Mouse (Mus musculus) neural tube, embryonic 11.5 days (tissue): ENCODE data around the gene Osbpl7. TPM values are rescaled to one million over a fixed set of nuclear protein-coding genes. Genes with fewer than 3 reads are reported as not detected.

ENCODE experiments used
- ATAC-seq: fragments of 200-750 bp; cut with Nextera tagmentation; 2 replicates; pipeline ENCODE4 v1.8.0; 2017; ENCODE audit warnings: moderate number of reproducible peaks, mild to moderate bottlenecking, moderate TSS enrichment, moderate library complexity; ENCODE audit not compliant: insufficient read depth, low FRiP score, low TSS enrichment
- DNase-seq: peaks from one replicate; pipeline ENCODE4 v3.0.0-alpha.2; 2015; ENCODE audit warnings: low spot score
- H3K27ac ChIP-seq: fragments of 300-500 bp; sonication (generic); 2 replicates; pipeline ENCODE4 v1.5.1; 2014; ENCODE audit warnings: low read depth, mild to moderate bottlenecking, low read length
- H3K27me3 ChIP-seq: fragments of 300-500 bp; sonication (generic); 2 replicates; pipeline ENCODE4 v1.6.1; 2014; ENCODE audit warnings: mild to moderate bottlenecking, low read length, mixed read lengths; ENCODE audit not compliant: control insufficient read depth, insufficient read depth
- H3K36me3 ChIP-seq: fragments of 300-500 bp; sonication (generic); 2 replicates; pipeline ENCODE4 v1.6.1; 2014; ENCODE audit warnings: mild to moderate bottlenecking, low read length, moderate library complexity, mixed read lengths; ENCODE audit not compliant: control insufficient read depth, insufficient read depth
- H3K4me1 ChIP-seq: fragments of 300-500 bp; sonication (generic); 2 replicates; pipeline ENCODE4 v1.6.1; 2014; ENCODE audit warnings: low read length, mixed read lengths; ENCODE audit not compliant: control insufficient read depth, insufficient read depth
- H3K4me2 ChIP-seq: fragments of 300-500 bp; sonication (generic); 2 replicates; pipeline ENCODE4 v1.6.1; 2014; ENCODE audit warnings: low read depth, mild to moderate bottlenecking, moderate library complexity
- H3K4me3 ChIP-seq: fragments of 300-500 bp; sonication (generic); 2 replicates; pipeline ENCODE4 v1.5.1; 2014; ENCODE audit warnings: low read depth, low read length
- H3K9ac ChIP-seq: fragments of 300-500 bp; sonication (generic); 2 replicates; pipeline ENCODE4 v1.6.1; 2014; ENCODE audit warnings: mild to moderate bottlenecking, low read length
- H3K9me3 ChIP-seq: fragments of 300-500 bp; sonication (generic); 2 replicates; pipeline ENCODE4 v1.6.1; 2016; ENCODE audit warnings: low read length; ENCODE audit not compliant: control insufficient read depth
- WGBS: fragments of 180-500 bp; shearing (Covaris S2); extraction: QIAGEN DNeasy Blood & Tissue Kit; methylation state at CpG from one replicate; pipeline ENCODE4 v1.1.7; 2014; 5-methylcytosine and 5-hydroxymethylcytosine counted together
- polyA plus RNA-seq: library from polyadenylated mRNA; unstranded; fragments of >200 nt; fragmentation: Nextera tagmentation; extraction: Ambion mirVana; gene quantifications from 2 replicates; pipeline ENCODE4 v1.2.1, GENCODE M21; 2014

The Osbpl7 gene
- polyA plus RNA-seq, 1 experiment from 2014 or later, result 5.3 TPM

GRCm38 (mm10) chr11:97069333-97069732 is 18.9 kb downstream of the Osbpl7 start:
- Histone ChIP-seq H3K9me3 (no peaks in the 10 kb centered on the region), H3K36me3 (no peaks in the 10 kb centered on the region; the same call in 1 of the 2 replicates), H3K4me3 (no peak overlapping the region), H3K4me1 (no peaks in the 10 kb centered on the region), H3K4me2 (no peak overlapping the region), H3K9ac (no peak overlapping the region), H3K27me3 (no peaks in the 10 kb centered on the region), H3K27ac (no peak overlapping the region)
- WGBS, result 70% methylated on average over 1 of the region's 1 CpGs
- ATAC-seq (no peak), DNase-seq (no peak)

DNA sequence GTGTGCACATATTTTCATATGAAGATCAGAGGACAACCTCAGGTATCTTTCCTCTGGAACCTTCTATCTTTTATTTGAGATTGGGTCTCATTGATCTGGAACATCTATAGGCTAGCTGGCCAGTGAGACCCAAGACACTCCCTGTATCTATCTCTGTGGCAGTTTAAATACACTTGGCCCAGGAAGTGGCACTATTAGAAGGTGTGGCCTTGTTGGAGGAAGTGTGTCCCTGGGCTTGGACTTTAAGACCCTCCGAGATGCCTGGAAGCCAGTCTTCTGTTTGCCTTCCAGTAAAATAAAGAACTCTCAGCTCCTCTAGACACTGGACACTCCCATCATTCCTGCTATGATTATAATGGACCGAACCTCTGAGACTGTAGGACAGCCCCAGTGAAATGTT is 19.3 kb downstream of the Osbpl7 start:
- H3K27me3 ChIP-seq, result no peaks in the 10 kb centered on the region
- H3K4me2 ChIP-seq, result no peak overlapping the region
- H3K9ac ChIP-seq, result no peak overlapping the region
- no peaks in the 10 kb centered on the region; the same call in 1 of the 2 replicates for H3K36me3 ChIP-seq
- H3K4me3 ChIP-seq, result no peak overlapping the region
- no peak for DNase-seq
- H3K27ac ChIP-seq, result no peak overlapping the region
- H3K9me3 ChIP-seq, result no peaks in the 10 kb centered on the region
- no peak for ATAC-seq
- WGBS, result 81% methylated on average over 2 of the region's 2 CpGs
- H3K4me1 ChIP-seq, result no peaks in the 10 kb centered on the region

- Histone ChIP-seq H3K36me3 (no peaks in the 10 kb centered on the region; the same call in 1 of the 2 replicates), H3K9ac (no peak overlapping the region), H3K27me3 (no peaks in the 10 kb centered on the region), H3K4me2 (no peak overlapping the region), H3K4me3 (no peak overlapping the region), H3K27ac (no peak overlapping the region), H3K9me3 (no peaks in the 10 kb centered on the region), H3K4me1 (no peaks in the 10 kb centered on the region)
- ATAC-seq (no peak), DNase-seq (no peak)
- WGBS, result 75% methylated on average over 1 of the region's 1 CpGs
Observed at GRCm38 (mm10) chr11:97071129-97071528, 20.7 kb downstream of the Osbpl7 start.

DNA sequence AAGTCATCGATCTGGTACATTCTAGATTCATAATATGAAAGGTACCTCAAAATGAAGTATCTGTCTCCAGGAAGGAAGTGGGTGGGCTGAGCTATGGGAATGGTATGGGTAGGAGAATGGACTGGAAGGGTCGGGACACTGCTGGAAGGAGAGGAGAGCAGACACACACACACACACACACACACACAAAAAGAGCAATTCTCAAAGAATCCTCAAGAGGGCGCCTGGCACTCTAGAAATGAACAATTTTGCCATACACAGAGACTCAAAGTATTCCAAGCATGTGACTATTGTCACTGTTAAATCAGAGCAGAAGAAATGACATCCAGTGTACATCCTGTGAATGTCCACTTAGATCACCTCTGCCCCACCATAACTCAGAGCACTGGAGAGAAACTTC is 22.1 kb downstream of the Osbpl7 start:
- Histone ChIP-seq H3K4me1 (no peaks in the 10 kb centered on the region), H3K36me3 (no peaks in the 10 kb centered on the region; the same call in 1 of the 2 replicates), H3K27me3 (no peaks in the 10 kb centered on the region), H3K27ac (no peak overlapping the region), H3K4me2 (no peak overlapping the region), H3K9me3 (no peaks in the 10 kb centered on the region), H3K9ac (no peak overlapping the region), H3K4me3 (no peak overlapping the region)
- no peak for ATAC-seq
- DNase-seq, result peak; percentile 49
- 33% methylated on average over 3 of the region's 3 CpGs for WGBS

DNA sequence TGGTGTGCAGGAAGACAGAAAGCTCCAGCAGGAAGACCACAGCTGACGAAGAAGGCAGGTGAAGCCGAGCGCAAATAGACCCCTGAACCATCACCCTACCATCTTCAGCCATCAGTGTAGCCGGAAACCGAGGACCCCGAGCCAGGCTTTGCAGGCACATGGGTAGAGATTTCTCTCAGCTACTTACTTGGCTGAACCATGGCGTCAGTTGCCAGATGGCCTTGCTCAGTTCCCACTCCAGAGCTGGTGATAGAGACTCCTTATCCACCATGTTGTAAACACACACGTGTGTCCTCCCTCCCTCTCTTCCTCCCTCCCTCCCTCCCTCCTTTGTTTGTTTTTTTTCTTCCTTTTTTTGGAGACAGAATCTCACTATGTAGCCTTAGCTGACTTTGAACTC is 23.8 kb downstream of the Osbpl7 start:
- Histone ChIP-seq H3K27ac (no peak overlapping the region), H3K9ac (no peak overlapping the region), H3K4me2 (no peak overlapping the region), H3K27me3 (no peaks in the 10 kb centered on the region), H3K4me1 (no peaks in the 10 kb centered on the region), H3K4me3 (no peak overlapping the region), H3K36me3 (no peaks in the 10 kb centered on the region), H3K9me3 (no peaks in the 10 kb centered on the region)
- DNase-seq, result no peak
- WGBS, result 69% methylated on average over 8 of the region's 8 CpGs
- no peak for ATAC-seq

DNA sequence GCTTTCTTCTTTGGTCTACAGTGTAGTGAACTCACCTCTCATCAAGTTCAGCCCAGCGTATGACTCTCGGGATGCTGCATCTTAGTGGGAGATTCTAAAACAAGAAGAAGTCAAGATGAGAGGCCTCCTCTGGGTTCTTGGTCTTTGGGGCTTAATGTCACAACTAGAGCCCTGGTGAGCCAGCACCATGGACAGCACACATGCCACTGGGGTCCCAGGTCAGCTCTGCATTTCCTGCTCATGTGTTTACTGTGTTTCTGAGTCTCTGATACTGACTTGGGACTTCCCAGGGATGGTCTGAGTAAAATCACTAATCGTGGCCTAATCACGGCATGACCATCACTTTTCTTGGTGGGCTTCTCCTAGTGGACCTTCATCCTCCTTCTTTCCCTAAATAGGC is 28.3 kb downstream of the Osbpl7 start:
- Histone ChIP-seq H3K9me3 (no peaks in the 10 kb centered on the region), H3K27me3 (no peaks in the 10 kb centered on the region), H3K27ac (no peak overlapping the region), H3K4me2 (no peak overlapping the region), H3K36me3 (no peaks in the 10 kb centered on the region), H3K9ac (no peak overlapping the region), H3K4me3 (no peak overlapping the region), H3K4me1 (no peaks in the 10 kb centered on the region)
- DNase-seq (no peak), ATAC-seq (no peak)
- WGBS, result 51% methylated on average over 4 of the region's 4 CpGs

- 53% methylated on average over 9 of the region's 9 CpGs for WGBS
- no peaks in the 10 kb centered on the region for H3K4me1 ChIP-seq
- H3K27ac ChIP-seq, result no peak overlapping the region
- DNase-seq (no peak), ATAC-seq (no peak)
- no peak overlapping the region for H3K4me3 ChIP-seq
- H3K27me3 ChIP-seq, result no peaks in the 10 kb centered on the region
- no peaks in the 10 kb centered on the region for H3K36me3 ChIP-seq
- H3K9me3 ChIP-seq, result no peaks in the 10 kb centered on the region
- no peak overlapping the region for H3K4me2 ChIP-seq
- H3K9ac ChIP-seq, result no peak overlapping the region
Observed at GRCm38 (mm10) chr11:97080291-97080690, 29.9 kb downstream of the Osbpl7 start.

DNA sequence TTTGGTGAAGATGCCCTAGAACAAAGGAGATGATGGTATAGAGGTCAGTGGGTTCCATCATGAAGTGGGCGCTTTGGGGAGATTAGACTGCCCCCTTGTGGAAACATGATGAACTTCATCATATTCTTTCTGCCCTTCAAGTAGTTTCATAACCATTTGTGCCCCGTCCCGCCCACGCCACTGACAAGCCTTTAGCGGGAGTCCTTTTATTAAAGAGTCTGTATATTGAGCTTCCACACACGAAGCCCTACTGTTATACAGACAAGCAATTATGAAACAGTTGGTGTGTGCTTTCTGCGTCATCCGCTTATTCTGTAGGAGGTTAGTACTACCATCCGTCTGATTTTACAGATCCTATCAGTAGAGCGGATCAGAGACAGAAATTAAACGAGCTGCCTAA is 32.5 kb downstream of the Osbpl7 start:
- H3K27me3 ChIP-seq, result no peaks in the 10 kb centered on the region

GRCm38 (mm10) chr11:97083401-97084140 is 33.1 kb downstream of the Osbpl7 start:
- DNase-seq (no peak), ATAC-seq (no peak)
- Histone ChIP-seq H3K4me1 (no peaks in the 10 kb centered on the region), H3K4me3 (no peak overlapping the region), H3K9me3 (0 out of 2 replicates have a peak, but pooled peaks cover 1% of the 10 kb centered on the region), H3K36me3 (no peaks in the 10 kb centered on the region), H3K9ac (no peak overlapping the region), H3K27ac (no peak overlapping the region), H3K27me3 (no peaks in the 10 kb centered on the region), H3K4me2 (peak overlapping the region; percentile 19; the same call in 1 of the 2 replicates)
- WGBS, result 36% methylated on average over 22 of the region's 22 CpGs

More for the DNA sequence above, 32.5 kb downstream of the Osbpl7 start:
- Histone ChIP-seq H3K9me3 (no peaks in the 10 kb centered on the region), H3K9ac (no peak overlapping the region), H3K27ac (no peak overlapping the region), H3K4me1 (no peaks in the 10 kb centered on the region), H3K36me3 (no peaks in the 10 kb centered on the region), H3K4me2 (no peak overlapping the region), H3K4me3 (no peak overlapping the region)
- DNase-seq (no peak), ATAC-seq (no peak)
- 49% methylated on average over 11 of the region's 11 CpGs for WGBS
